Mouse (Mus musculus) midbrain, postnatal 0 days (tissue): ENCODE data around the gene Flt3. TPM values are rescaled to one million over a fixed set of nuclear protein-coding genes. Genes with fewer than 3 reads are reported as not detected.

Experiments used
- ATAC-seq: fragments of 200-750 bp; cut with Nextera tagmentation; 2 replicates; pipeline ENCODE4 v1.8.0; 2017; ENCODE audit warnings: moderate number of reproducible peaks, mild to moderate bottlenecking, moderate TSS enrichment, moderate library complexity; ENCODE audit not compliant: low FRiP score
- DNase-seq: peaks from one replicate; pipeline ENCODE4 v3.0.0-alpha.2; 2015; ENCODE audit warnings: low spot score
- H3K27ac ChIP-seq: fragments of 300-500 bp; sonication (generic); 2 replicates; pipeline ENCODE4 v1.5.1; 2014; ENCODE audit warnings: low read depth, mild to moderate bottlenecking, low read length, mixed read lengths
- H3K27me3 ChIP-seq: fragments of 300-500 bp; sonication (generic); 2 replicates; pipeline ENCODE4 v1.6.1; 2014; ENCODE audit warnings: low read length, control low read depth, mixed read lengths; ENCODE audit not compliant: insufficient read depth
- H3K36me3 ChIP-seq: fragments of 300-500 bp; sonication (generic); 2 replicates; pipeline ENCODE4 v1.6.1; 2014; ENCODE audit warnings: low read length, control low read depth, mixed read lengths; ENCODE audit not compliant: insufficient read depth
- H3K4me1 ChIP-seq: fragments of 300-500 bp; sonication (generic); 2 replicates; pipeline ENCODE4 v1.6.1; 2014; ENCODE audit warnings: mild to moderate bottlenecking, control low read depth, antibody characterized with exemption, low read length, mixed read lengths; ENCODE audit not compliant: insufficient read depth
- H3K4me2 ChIP-seq: fragments of 300-500 bp; sonication (generic); 2 replicates; pipeline ENCODE4 v1.6.1; 2014; ENCODE audit warnings: low read depth, mild to moderate bottlenecking, low read length, mixed read lengths; ENCODE audit not compliant: poor library complexity, severe bottlenecking
- H3K4me3 ChIP-seq: fragments of 300-500 bp; sonication (generic); 2 replicates; pipeline ENCODE4 v1.5.1; 2014; ENCODE audit warnings: low read depth, mild to moderate bottlenecking, low read length, moderate library complexity
- H3K9ac ChIP-seq: fragments of 300-500 bp; sonication (generic); replicated peaks from 2 replicates; pipeline ENCODE4 v1.6.1; 2014; ENCODE audit warnings: mild to moderate bottlenecking, low read length, moderate library complexity, mixed read lengths; ENCODE audit not compliant: poor library complexity, severe bottlenecking
- H3K9me3 ChIP-seq: fragments of 300-500 bp; sonication (generic); 2 replicates; pipeline ENCODE4 v1.6.1; 2016; ENCODE audit warnings: low read length, control low read depth
- CTCF ChIP-seq: IDR thresholded peaks from 2 replicates; pipeline ENCODE4 v1.5.1; 2016; ENCODE audit warnings: antibody characterized with exemption, mild to moderate bottlenecking
- WGBS: fragments of 180-500 bp; shearing (Covaris S2); extraction: QIAGEN DNeasy Blood & Tissue Kit; methylation state at CpG from one replicate; pipeline ENCODE4 v1.1.7; 2014; 5-methylcytosine and 5-hydroxymethylcytosine counted together
- polyA plus RNA-seq: library from polyadenylated mRNA; unstranded; fragments of >200 nt; fragmentation: Nextera tagmentation; extraction: Ambion mirVana; gene quantifications from 2 replicates; pipeline ENCODE4 v1.2.1, GENCODE M21; 2015
- total RNA-seq: library from RNA; depleted of rRNA; stranded (reverse); fragments of >200 nt; gene quantifications from 2 replicates; pipeline ENCODE4 v1.2.3, GENCODE M21; 2014

Flt3 gene
- total and polyA plus RNA-seq, 2 experiments from 2014 or later: 2.0 to 2.5 TPM

GRCm38 (mm10) chr5:147329946-147330345 is 70.3 kb downstream of the Flt3 start:
- Histone ChIP-seq H3K9ac (no peak overlapping the region), H3K27ac (no peak overlapping the region), H3K4me2 (no peak overlapping the region), H3K4me1 (no peaks in the 10 kb centered on the region), H3K36me3 (no peaks in the 10 kb centered on the region), H3K27me3 (no peaks in the 10 kb centered on the region), H3K4me3 (no peak overlapping the region), H3K9me3 (no peaks in the 10 kb centered on the region)
- no peak for DNase-seq
- 83% methylated on average over 11 of the region's 11 CpGs for WGBS
- ATAC-seq: no peak
- no peak for TF ChIP-seq CTCF

GRCm38 (mm10) chr5:147327636-147328035 is 72.7 kb downstream of the Flt3 start:
- ATAC-seq (no peak), DNase-seq (no peak)
- WGBS: 86% methylated on average over 5 of the region's 5 CpGs
- no peak overlapping the region for H3K4me2 ChIP-seq
- H3K27me3 ChIP-seq: peaks cover 5% of the 10 kb centered on the region
- no peak overlapping the region for H3K27ac ChIP-seq
- H3K9ac ChIP-seq: no peak overlapping the region
- no peaks in the 10 kb centered on the region for H3K4me1 ChIP-seq
- H3K9me3 ChIP-seq: no peaks in the 10 kb centered on the region
- H3K36me3 ChIP-seq: no peaks in the 10 kb centered on the region
- H3K4me3 ChIP-seq: no peak overlapping the region
- TF ChIP-seq CTCF: peak; percentile 40

GRCm38 (mm10) chr5:147325931-147326330 is 74.4 kb downstream of the Flt3 start:
- peaks cover 13% of the 10 kb centered on the region for H3K27me3 ChIP-seq

GRCm38 (mm10) chr5:147323237-147323917 is 76.9 kb downstream of the Flt3 start:
- Histone ChIP-seq H3K4me2 (no peak overlapping the region), H3K27me3 (peaks cover 21% of the 10 kb centered on the region), H3K9me3 (no peaks in the 10 kb centered on the region), H3K36me3 (no peaks in the 10 kb centered on the region), H3K4me1 (no peaks in the 10 kb centered on the region), H3K4me3 (no peak overlapping the region), H3K9ac (no peak overlapping the region), H3K27ac (no peak overlapping the region)
- peak; percentile 82 for TF ChIP-seq CTCF
- peak; percentile 55 for DNase-seq
- no peak for ATAC-seq
- WGBS: 20% methylated on average over 16 of the region's 17 CpGs

More at GRCm38 (mm10) chr5:147325931-147326330, 74.4 kb downstream of the Flt3 start:
- ATAC-seq: no peak
- H3K4me3 ChIP-seq: no peak overlapping the region
- no peaks in the 10 kb centered on the region for H3K36me3 ChIP-seq
- no peak for DNase-seq
- no peaks in the 10 kb centered on the region for H3K9me3 ChIP-seq
- 79% methylated on average over 11 of the region's 11 CpGs for WGBS
- H3K27ac ChIP-seq: no peak overlapping the region
- TF ChIP-seq CTCF: no peak
- H3K4me2 ChIP-seq: no peak overlapping the region
- no peak overlapping the region for H3K9ac ChIP-seq
- no peaks in the 10 kb centered on the region for H3K4me1 ChIP-seq

- Histone ChIP-seq H3K9ac (no peak within 1 kb of the TSS), H3K27me3 (peaks cover 33% of the 10 kb centered on the region), H3K9me3 (no peaks in the 10 kb centered on the region), H3K4me1 (no peaks in the 10 kb centered on the region), H3K4me3 (no peak within 1 kb of the TSS), H3K36me3 (no peaks in the 10 kb centered on the region), H3K4me2 (no peak within 1 kb of the TSS), H3K27ac (no peak within 1 kb of the TSS)
- TF ChIP-seq CTCF: no peak
- no peak for ATAC-seq
- WGBS: 77% methylated on average over 8 of the region's 8 CpGs
- no peak for DNase-seq
These were observed 78.1 kb downstream of the Flt3 start, which contains the start of gene Urad for GRCm38 (mm10) chr5:147322183-147322582. Gene Urad, minus strand, starts transcription at chr5:147322440.

- Histone ChIP-seq H3K4me1 (no peaks in the 10 kb centered on the region), H3K27me3 (peaks cover 55% of the 10 kb centered on the region), H3K4me3 (no peak overlapping the region), H3K9me3 (no peaks in the 10 kb centered on the region), H3K4me2 (no peak overlapping the region), H3K27ac (no peak overlapping the region), H3K9ac (no peak overlapping the region), H3K36me3 (no peaks in the 10 kb centered on the region)
- peak; percentile 92 for DNase-seq
- peak; percentile 95 for TF ChIP-seq CTCF
- no peak; the same call in 1 of the 2 replicates for ATAC-seq
These were observed 80.6 kb downstream of the Flt3 start for GRCm38 (mm10) chr5:147319653-147320052.
